Mouse (Mus musculus) cerebellum, postnatal 14 days (tissue): ENCODE data around the gene Art3.
A peak's percentile ranks its signal among the peaks of the same experiment; 100 is the strongest.

ENCODE experiments used
- DNase-seq, 2 experiments: peaks; one replicate each; pipeline ENCODE4 v3.0.0; 2021; ENCODE audit warnings: mixed read lengths in 2 of 2

The Art3 gene

GRCm38 (mm10) chr5:92331635-92332338 lies at the start of gene Art3:
TSS of gene Art3 (plus strand) at chr5:92331827.
- DNase-seq: no peak

- peak; percentile 16 to 26 for DNase-seq
These were observed 49.1 kb upstream of the Art3 start for GRCm38 (mm10) chr5:92282571-92282970.

GRCm38 (mm10) chr5:92283107-92283506 lies 48.5 kb upstream of the Art3 start:
- DNase-seq: no peak

- DNase-seq: no peak
These were observed 43.8 kb upstream of the Art3 start for GRCm38 (mm10) chr5:92287840-92288239.

GRCm38 (mm10) chr5:92291652-92292414 lies 39.8 kb upstream of the Art3 start:
- no peak for DNase-seq

- DNase-seq: no peak
These were observed 37.1 kb upstream of the Art3 start for GRCm38 (mm10) chr5:92294525-92294924.

GRCm38 (mm10) chr5:92302149-92302840 lies 29.3 kb upstream of the Art3 start:
- no peak for DNase-seq

GRCm38 (mm10) chr5:92304291-92304690 lies 27.3 kb upstream of the Art3 start:
- no peak for DNase-seq

- peak; percentile 93 to 94 for DNase-seq
These were observed 21.7 kb upstream of the Art3 start, which contains the start of gene Sdad1 for GRCm38 (mm10) chr5:92309681-92310511. TSS of gene Sdad1 (minus strand) at chr5:92310479.

GRCm38 (mm10) chr5:92312046-92312715 lies 19.4 kb upstream of the Art3 start:
- peak; percentile 92 to 97 for DNase-seq

- DNase-seq: no peak
These were observed 17.9 kb upstream of the Art3 start for GRCm38 (mm10) chr5:92313776-92314175.

- DNase-seq: no peak
These were observed 13.5 kb upstream of the Art3 start for GRCm38 (mm10) chr5:92318119-92318518.

GRCm38 (mm10) chr5:92318596-92318995 lies 13.0 kb upstream of the Art3 start:
- no peak for DNase-seq

- DNase-seq: no peak
These were observed 9.8 kb upstream of the Art3 start for GRCm38 (mm10) chr5:92321631-92322400.

GRCm38 (mm10) chr5:92322612-92323011 lies 9.0 kb upstream of the Art3 start:
- no peak for DNase-seq

GRCm38 (mm10) chr5:92323264-92323663 lies 8.4 kb upstream of the Art3 start:
- DNase-seq: no peak

- no peak for DNase-seq
These were observed 4.3 kb upstream of the Art3 start for GRCm38 (mm10) chr5:92327367-92327766.

GRCm38 (mm10) chr5:92327929-92328328 lies 3.7 kb upstream of the Art3 start, which contains the start of gene Cxcl9:
TSS of gene Cxcl9 (minus strand) at chr5:92328079.
- DNase-seq: no peak

GRCm38 (mm10) chr5:92331122-92331521 lies 505 bp upstream of the Art3 start:
- no peak for DNase-seq

GRCm38 (mm10) chr5:92332359-92332840 lies 773 bp downstream of the Art3 start:
- DNase-seq: no peak

- no peak for DNase-seq
These were observed 5.1 kb downstream of the Art3 start for GRCm38 (mm10) chr5:92336743-92337142.
